Mouse (Mus musculus) heart, embryonic 16.5 days (tissue): Measurements from ENCODE around the gene Fam219b. TPM values are rescaled to one million over a fixed set of nuclear protein-coding genes. Genes with fewer than 3 reads are reported as not detected.
A peak's percentile ranks its signal among the peaks of the same experiment; 100 is the strongest.

Source experiments
- ATAC-seq: fragments of 200-750 bp; cut with Nextera tagmentation; replicated peaks from 2 replicates; pipeline ENCODE4 v1.8.0; 2017; ENCODE audit warnings: moderate number of reproducible peaks; ENCODE audit not compliant: insufficient read depth, low FRiP score; ENCODE audit errors: extremely low read depth
- H3K27ac ChIP-seq: fragments of 300-500 bp; sonication (generic); 2 replicates; pipeline ENCODE4 v1.5.1; 2014; ENCODE audit warnings: mild to moderate bottlenecking, low read length, control low read depth, moderate library complexity
- H3K27me3 ChIP-seq: fragments of 300-500 bp; sonication (generic); 2 replicates; pipeline ENCODE4 v1.6.1; 2014; ENCODE audit warnings: low read length, mixed read lengths; ENCODE audit not compliant: control insufficient read depth, insufficient read depth
- H3K36me3 ChIP-seq: fragments of 300-500 bp; sonication (generic); 2 replicates; pipeline ENCODE4 v1.6.1; 2014; ENCODE audit not compliant: control insufficient read depth, insufficient read depth
- H3K4me1 ChIP-seq: fragments of 300-500 bp; sonication (generic); 2 replicates; pipeline ENCODE4 v1.6.1; 2014; ENCODE audit warnings: low read length, mixed read lengths; ENCODE audit not compliant: control insufficient read depth, insufficient read depth
- H3K4me2 ChIP-seq: fragments of 300-500 bp; sonication (generic); 2 replicates; pipeline ENCODE4 v1.6.1; 2014; ENCODE audit warnings: low read depth, mild to moderate bottlenecking, control low read depth, low read length
- H3K4me3 ChIP-seq: fragments of 300-500 bp; sonication (generic); 2 replicates; pipeline ENCODE4 v1.5.1; 2014; ENCODE audit warnings: mild to moderate bottlenecking, control low read depth, low read length
- H3K9ac ChIP-seq: fragments of 300-500 bp; sonication (generic); 2 replicates; pipeline ENCODE4 v1.6.1; 2014; ENCODE audit warnings: low read length, control low read depth
- H3K9me3 ChIP-seq: fragments of 300-500 bp; sonication (generic); replicated peaks from 2 replicates; pipeline ENCODE4 v1.6.1; 2016; ENCODE audit warnings: low read length; ENCODE audit not compliant: control insufficient read depth
- WGBS: fragments of 180-500 bp; shearing (Covaris S2); extraction: QIAGEN DNeasy Blood & Tissue Kit; methylation state at CpG from one replicate; pipeline ENCODE4 v1.1.7; 2014; 5-methylcytosine and 5-hydroxymethylcytosine counted together
- polyA plus RNA-seq: library from polyadenylated mRNA; unstranded; fragments of >200 nt; fragmentation: Nextera tagmentation; extraction: Ambion mirVana; gene quantifications from 2 replicates; pipeline ENCODE4 v1.2.1, GENCODE M21; 2015

Gene Fam219b
- polyA plus RNA-seq, 1 experiment from 2014 or later = 13.4 TPM

DNA sequence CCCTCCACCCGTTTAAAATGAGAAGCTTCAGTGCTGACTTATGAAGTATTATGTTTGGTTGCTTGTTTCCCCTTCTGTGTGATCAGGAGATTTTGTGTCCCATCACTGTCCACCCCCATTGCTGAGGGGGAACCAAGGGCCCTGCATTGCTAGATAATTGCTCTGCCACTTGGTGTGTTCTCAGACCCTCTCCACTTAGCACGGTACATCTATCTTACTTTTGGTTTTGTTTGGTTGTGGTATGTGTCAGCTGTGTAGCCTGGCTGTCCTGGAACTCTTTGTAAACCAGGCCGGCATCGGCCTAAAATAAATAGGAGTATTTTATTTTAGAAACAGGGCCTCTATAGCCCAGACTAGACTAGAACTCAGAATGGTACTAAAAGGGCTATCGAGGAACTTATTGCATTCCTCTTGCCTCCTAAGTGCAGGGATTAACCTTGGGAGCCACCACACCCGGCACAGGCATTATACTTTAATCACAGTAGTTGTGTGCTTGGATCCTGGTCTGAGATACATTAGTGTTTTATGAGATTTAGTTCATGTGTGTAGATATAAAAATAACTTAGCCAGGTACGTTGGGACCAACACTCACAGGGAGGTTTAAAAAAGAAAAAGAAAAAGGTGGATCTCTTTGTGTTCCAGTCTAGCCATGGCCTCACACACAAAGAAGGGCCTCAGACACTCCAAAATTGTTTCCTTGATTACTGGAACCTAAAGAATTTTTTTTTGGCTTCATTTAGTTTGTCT lies 15.0 kb upstream of the Fam219b start:
- peaks cover 32% of the 10 kb centered on the region for H3K4me1 ChIP-seq
- H3K4me3 ChIP-seq = peak overlapping the region; percentile 98
- H3K27ac ChIP-seq = peak overlapping the region; percentile 99
- no peak for ATAC-seq
- H3K27me3 ChIP-seq = no peaks in the 10 kb centered on the region
- H3K4me2 ChIP-seq = peak overlapping the region; percentile 79
- H3K36me3 ChIP-seq = no peaks in the 10 kb centered on the region
- 20% methylated on average over 7 of the region's 7 CpGs for WGBS
- H3K9ac ChIP-seq = peak overlapping the region; percentile 100
- H3K9me3 ChIP-seq = no peaks in the 10 kb centered on the region

DNA sequence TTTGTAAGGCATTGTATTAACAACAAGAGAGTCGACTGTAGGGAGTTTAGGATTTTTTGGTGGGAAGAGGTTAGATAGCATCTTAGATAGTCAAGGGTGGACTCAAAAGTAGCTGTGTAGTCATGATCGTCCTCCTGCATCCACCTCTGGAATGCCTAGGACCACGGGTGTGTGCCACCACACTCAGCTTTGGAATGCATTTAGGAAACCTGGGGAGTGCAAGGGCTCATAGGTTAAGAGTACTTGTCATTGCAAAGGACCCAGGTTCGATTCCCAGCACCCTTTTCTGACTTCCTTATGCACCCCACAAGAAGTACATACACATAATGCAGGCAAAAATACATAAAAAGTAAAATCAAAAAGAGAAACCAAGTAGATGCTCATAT lies 14.5 kb upstream of the Fam219b start:
- 47% methylated on average over 4 of the region's 4 CpGs for WGBS
- no peak for ATAC-seq
- Histone ChIP-seq H3K9me3 (no peaks in the 10 kb centered on the region), H3K27me3 (no peaks in the 10 kb centered on the region), H3K4me1 (peaks cover 32% of the 10 kb centered on the region), H3K36me3 (no peaks in the 10 kb centered on the region), H3K27ac (no peak overlapping the region; the same call in none of the 2 replicates), H3K4me3 (peak overlapping the region; percentile 98), H3K4me2 (peak overlapping the region; percentile 79), H3K9ac (peak overlapping the region; percentile 100)

DNA sequence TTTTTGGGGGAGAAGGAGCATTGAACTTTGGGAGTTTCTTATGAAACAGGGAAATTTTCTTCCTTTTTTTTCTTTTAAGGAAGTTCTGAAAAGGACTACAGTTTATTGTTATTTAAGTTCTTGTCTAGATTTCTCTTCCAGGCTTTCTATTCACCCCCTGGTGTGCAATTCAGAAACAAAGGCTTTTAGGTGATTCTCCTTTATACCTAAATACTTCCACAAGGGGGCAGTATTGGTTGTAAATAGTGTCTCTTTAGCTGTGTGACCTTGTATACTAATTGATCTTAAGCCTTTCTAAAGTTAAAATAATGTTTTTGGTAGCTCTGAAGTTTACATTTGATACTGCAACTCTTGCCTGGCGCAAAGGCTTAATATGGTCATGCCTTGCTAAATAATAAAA lies 13.6 kb upstream of the Fam219b start:
- H3K4me2 ChIP-seq = peak overlapping the region; percentile 40
- peaks cover 32% of the 10 kb centered on the region for H3K4me1 ChIP-seq
- H3K36me3 ChIP-seq = no peaks in the 10 kb centered on the region
- 83% methylated on average over 1 of the region's 1 CpGs for WGBS
- no peaks in the 10 kb centered on the region for H3K9me3 ChIP-seq
- H3K9ac ChIP-seq = peak overlapping the region; percentile 36; the same call in 1 of the 2 replicates
- no peak for ATAC-seq
- H3K27me3 ChIP-seq = no peaks in the 10 kb centered on the region
- no peak overlapping the region for H3K27ac ChIP-seq
- peak overlapping the region; percentile 12; the same call in 1 of the 2 replicates for H3K4me3 ChIP-seq

GRCm38 (mm10) chr9:57524439-57524838 lies 12.9 kb upstream of the Fam219b start:
- H3K27me3 ChIP-seq = no peaks in the 10 kb centered on the region
- H3K27ac ChIP-seq = no peak overlapping the region
- H3K4me1 ChIP-seq = peaks cover 32% of the 10 kb centered on the region
- H3K9me3 ChIP-seq = no peaks in the 10 kb centered on the region
- H3K4me3 ChIP-seq = no peak overlapping the region
- H3K36me3 ChIP-seq = peaks cover 3% of the 10 kb centered on the region; the same call in 1 of the 2 replicates
- peak overlapping the region; percentile 40 for H3K4me2 ChIP-seq
- no peak for ATAC-seq
- peak overlapping the region; percentile 36; the same call in 1 of the 2 replicates for H3K9ac ChIP-seq

- Histone ChIP-seq H3K36me3 (peaks cover 9% of the 10 kb centered on the region), H3K9me3 (no peaks in the 10 kb centered on the region), H3K9ac (no peak overlapping the region), H3K4me1 (peaks cover 29% of the 10 kb centered on the region), H3K27ac (no peak overlapping the region), H3K27me3 (no peaks in the 10 kb centered on the region), H3K4me3 (no peak overlapping the region), H3K4me2 (0 out of 2 replicates have a peak overlapping the region, but pooled peaks have one; percentile 5)
- WGBS = 59% methylated on average over 2 of the region's 2 CpGs
- no peak for ATAC-seq
Observed at GRCm38 (mm10) chr9:57525516-57525915, 11.8 kb upstream of the Fam219b start.

- Histone ChIP-seq H3K27ac (no peak overlapping the region), H3K4me3 (no peak overlapping the region), H3K27me3 (no peaks in the 10 kb centered on the region), H3K9ac (no peak overlapping the region), H3K4me1 (peaks cover 29% of the 10 kb centered on the region), H3K36me3 (peaks cover 15% of the 10 kb centered on the region), H3K9me3 (no peaks in the 10 kb centered on the region), H3K4me2 (no peak overlapping the region)
- no peak for ATAC-seq
Observed at GRCm38 (mm10) chr9:57526435-57526834, 10.9 kb upstream of the Fam219b start.

DNA sequence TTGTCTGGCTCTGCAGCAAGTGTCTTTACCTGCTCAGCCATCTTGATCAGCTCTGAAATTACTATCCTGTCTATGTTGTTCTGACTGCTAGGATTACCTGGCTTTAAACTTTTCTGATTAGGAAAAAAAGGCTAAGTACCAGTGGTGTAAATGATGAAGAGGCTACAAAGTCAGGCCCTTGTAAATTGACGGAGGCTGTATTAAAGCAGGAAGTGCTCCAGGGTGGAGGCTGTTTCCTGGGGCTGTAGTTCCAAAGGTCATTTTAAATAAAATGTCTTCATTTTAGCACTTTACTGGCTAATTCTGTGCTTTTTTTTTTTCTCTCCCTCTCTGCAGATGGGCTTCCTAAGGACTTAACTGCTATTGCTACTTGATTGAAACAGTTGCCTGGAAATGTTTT lies 5.4 kb upstream of the Fam219b start:
- WGBS = 57% methylated on average over 1 of the region's 1 CpGs
- ATAC-seq = no peak
- peaks cover 3% of the 10 kb centered on the region; the same call in 1 of the 2 replicates for H3K4me1 ChIP-seq
- no peak overlapping the region for H3K9ac ChIP-seq
- H3K27ac ChIP-seq = no peak overlapping the region; the same call in 1 of the 2 replicates
- no peak overlapping the region for H3K4me2 ChIP-seq
- H3K36me3 ChIP-seq = peaks cover 38% of the 10 kb centered on the region
- H3K4me3 ChIP-seq = no peak overlapping the region
- H3K27me3 ChIP-seq = no peaks in the 10 kb centered on the region
- no peaks in the 10 kb centered on the region for H3K9me3 ChIP-seq

- Histone ChIP-seq H3K9me3 (no peaks in the 10 kb centered on the region), H3K4me2 (peak overlapping the region; percentile 91; the same call in 1 of the 2 replicates), H3K27ac (no peak overlapping the region), H3K4me3 (no peak overlapping the region), H3K27me3 (no peaks in the 10 kb centered on the region), H3K36me3 (peaks cover 28% of the 10 kb centered on the region), H3K4me1 (peaks cover 13% of the 10 kb centered on the region), H3K9ac (peak overlapping the region; percentile 96; the same call in 1 of the 2 replicates)
- ATAC-seq = no peak
- 81% methylated on average over 5 of the region's 5 CpGs for WGBS
Observed at GRCm38 (mm10) chr9:57536362-57536761, 966 bp upstream of the Fam219b start.

GRCm38 (mm10) chr9:57537728-57538181 lies 427 bp downstream of the Fam219b start:
- Histone ChIP-seq H3K9ac (peak overlapping the region; percentile 96), H3K9me3 (no peaks in the 10 kb centered on the region), H3K27ac (peak overlapping the region; percentile 86), H3K4me2 (peak overlapping the region; percentile 91), H3K4me1 (peaks cover 13% of the 10 kb centered on the region), H3K36me3 (peaks cover 17% of the 10 kb centered on the region), H3K27me3 (no peaks in the 10 kb centered on the region), H3K4me3 (peak overlapping the region; percentile 94)
- ATAC-seq = peak; percentile 66
- under 1% methylated on average over 24 of the region's 24 CpGs for WGBS
